In genomic region chr9:72925021-72925934, GRCm38 (mm10) we compare ENCODE assay signal across 8 mouse cellular contexts. TPM values are rescaled to one million over a fixed set of nuclear protein-coding genes. Genes with fewer than 3 reads are reported as not detected.
DNase-seq lines count a peak whose midpoint lies in the region; ATAC-seq lines count a peak whose summit lies in the region.

Gene Pygo1, plus strand, starts transcription at chr9:72925645.

- peak within 1 kb of the TSS; percentile 76 for H3K4me3 ChIP-seq in megakaryocyte, embryonic 14.5 days (replicated peaks)
- peak within 1 kb of the TSS; percentile 87 for H3K4me3 ChIP-seq in embryonic facial prominence, embryonic 10.5 days
- peak within 1 kb of the TSS; percentile 62 for H3K4me3 ChIP-seq in kidney, embryonic 15.5 days (replicated peaks)
- H3K4me3 ChIP-seq in liver, embryonic 12.5 days: peak within 1 kb of the TSS; percentile 58
- H3K4me3 ChIP-seq in neural tube, embryonic 13.5 days: peak within 1 kb of the TSS; percentile 79

- H3K9me3 ChIP-seq in megakaryocyte, embryonic 14.5 days: no peaks in the 10 kb centered on the region
- no peaks in the 10 kb centered on the region for H3K9me3 ChIP-seq in embryonic facial prominence, embryonic 10.5 days
- no peaks in the 10 kb centered on the region for H3K9me3 ChIP-seq in kidney, embryonic 15.5 days (replicated peaks)
- H3K9me3 ChIP-seq in liver, embryonic 12.5 days (replicated peaks): no peaks in the 10 kb centered on the region
- no peaks in the 10 kb centered on the region for H3K9me3 ChIP-seq in neural tube, embryonic 13.5 days

- peaks cover 11% of the 10 kb centered on the region for H3K4me1 ChIP-seq in megakaryocyte, embryonic 14.5 days
- peaks cover 30% of the 10 kb centered on the region for H3K4me1 ChIP-seq in embryonic facial prominence, embryonic 10.5 days
- H3K4me1 ChIP-seq in kidney, embryonic 15.5 days: peaks cover 19% of the 10 kb centered on the region
- peaks cover 6% of the 10 kb centered on the region; the same call in 1 of the 2 replicates for H3K4me1 ChIP-seq in liver, embryonic 12.5 days
- H3K4me1 ChIP-seq in neural tube, embryonic 13.5 days (replicated peaks): peaks cover 28% of the 10 kb centered on the region

- H3K36me3 ChIP-seq in megakaryocyte, embryonic 14.5 days (replicated peaks; ENCODE audit: low read length): no peaks in the 10 kb centered on the region
- peaks cover 14% of the 10 kb centered on the region for H3K36me3 ChIP-seq in embryonic facial prominence, embryonic 10.5 days (replicated peaks)
- no peaks in the 10 kb centered on the region for H3K36me3 ChIP-seq in kidney, embryonic 15.5 days
- no peaks in the 10 kb centered on the region for H3K36me3 ChIP-seq in liver, embryonic 12.5 days
- H3K36me3 ChIP-seq in neural tube, embryonic 13.5 days: 0 out of 2 replicates have a peak, but pooled peaks cover 2% of the 10 kb centered on the region

- peak; percentile 83 for DNase-seq in embryonic facial prominence, embryonic 10.5 days (ENCODE audit: low spot score)
- peak; percentile 43 to 65 for DNase-seq in heart, adult 18-20 months
- peak; percentile 7 to 9 for DNase-seq in urinary bladder, postnatal 36 days (ENCODE audit: low spot score in 2 of 2)

- no peak for ATAC-seq in megakaryocyte, adult 5-6 weeks (ENCODE audit: poor library complexity, severe bottlenecking)
- peak; percentile 87 for ATAC-seq in kidney, embryonic 15.5 days (replicated peaks; ENCODE audit: low FRiP score)
- ATAC-seq in liver, embryonic 12.5 days: peak; percentile 44
- peak; percentile 90 for ATAC-seq in neural tube, embryonic 13.5 days (ENCODE audit: low read depth)

- H3K9ac ChIP-seq in kidney, embryonic 15.5 days: peak within 1 kb of the TSS; percentile 85
- peak within 1 kb of the TSS; percentile 50 for H3K9ac ChIP-seq in liver, embryonic 12.5 days
- peak within 1 kb of the TSS; percentile 96 for H3K9ac ChIP-seq in neural tube, embryonic 13.5 days

- WGBS in embryonic facial prominence, embryonic 10.5 days: under 1% methylated on average over 108 of the region's 108 CpGs
- WGBS in kidney, embryonic 15.5 days: under 1% methylated on average over 87 of the region's 108 CpGs
- WGBS in liver, embryonic 12.5 days (ENCODE audit: insufficient replicate concordance): under 1% methylated on average over 87 of the region's 108 CpGs
- WGBS in neural tube, embryonic 13.5 days: under 1% methylated on average over 77 of the region's 108 CpGs

- H3K27ac ChIP-seq in embryonic facial prominence, embryonic 10.5 days (replicated peaks): peak within 1 kb of the TSS; percentile 95
- peak within 1 kb of the TSS; percentile 68 for H3K27ac ChIP-seq in kidney, embryonic 15.5 days
- no peak within 1 kb of the TSS for H3K27ac ChIP-seq in liver, embryonic 12.5 days
- H3K27ac ChIP-seq in neural tube, embryonic 13.5 days (replicated peaks): peak within 1 kb of the TSS; percentile 86

- H3K27me3 ChIP-seq in megakaryocyte, embryonic 14.5 days (replicated peaks): peaks cover 80% of the 10 kb centered on the region
- H3K27me3 ChIP-seq in embryonic facial prominence, embryonic 10.5 days (replicated peaks; ENCODE audit: low read depth, poor library complexity, severe bottlenecking): peaks cover 38% of the 10 kb centered on the region
- no peaks in the 10 kb centered on the region for H3K27me3 ChIP-seq in kidney, embryonic 15.5 days
- peaks cover 76% of the 10 kb centered on the region for H3K27me3 ChIP-seq in liver, embryonic 12.5 days (replicated peaks)
- H3K27me3 ChIP-seq in neural tube, embryonic 13.5 days: peaks cover 8% of the 10 kb centered on the region; the same call in 1 of the 2 replicates

- peak within 1 kb of the TSS; percentile 95 for H3K4me2 ChIP-seq in kidney, embryonic 15.5 days
- peak within 1 kb of the TSS; percentile 74 for H3K4me2 ChIP-seq in liver, embryonic 12.5 days
- H3K4me2 ChIP-seq in neural tube, embryonic 13.5 days: peak within 1 kb of the TSS; percentile 86

RNA-seq across cellular contexts. Expression of gene Pygo1, which starts in this region (rescaled TPM):
- polyA plus RNA-seq in megakaryocyte, embryonic 14.5 days (2012; ENCODE audit: insufficient read depth, low replicate concordance): not detected in 2 replicates
- total RNA-seq in megakaryocyte, adult 5-6 weeks (2015): not detected in 2 replicates
- total RNA-seq in megakaryocyte, adult 5-6 weeks (2017): not detected in 2 replicates
- 6.5 and 7.3 TPM in 2 replicates for polyA plus RNA-seq in embryonic facial prominence, embryonic 10.5 days (2016; fragmentation: Nextera tagmentation; extraction: Ambion mirVana)
- 10 to 100 TPM; 13.5 to 14.9 TPM for total RNA-seq in heart, adult 18-20 months (2021)
- 5.4 TPM in 2 replicates for polyA plus RNA-seq in kidney, embryonic 15.5 days (2015; fragmentation: Nextera tagmentation; extraction: Ambion mirVana)
- 0.35 and 0.48 TPM in 2 replicates for polyA plus RNA-seq in liver, embryonic 12.5 days (2016; fragmentation: Nextera tagmentation; extraction: Ambion mirVana)
- 12.4 and 13.5 TPM in 2 replicates for polyA plus RNA-seq in neural tube, embryonic 13.5 days (2015; fragmentation: Nextera tagmentation; extraction: Ambion mirVana)

Comparison
In these comparisons a context has a peak if more than half of its experiments do, and no peak if none do; other contexts are left out.
1. RNA of gene Pygo1 (total RNA-seq): 13.5 to 14.9 TPM in heart, adult 18-20 months; not detected in megakaryocyte, adult 5-6 weeks; every median in the first group is over 10 times any median in the second.
2. Peak in ATAC-seq, H3K4me3 ChIP-seq, H3K9ac ChIP-seq and H3K4me2 ChIP-seq in liver, embryonic 12.5 days; RNA of the gene not detected or under 1 TPM.
3. DNase-seq: peak in every context shown above with its lines; median percentile 83 in embryonic facial prominence, embryonic 10.5 days; 54 in heart, adult 18-20 months; 8 in urinary bladder, postnatal 36 days.
4. Peak in every context shown above with its lines, with median percentiles within 50 percentile points of each other: H3K4me3 ChIP-seq, H3K4me2 ChIP-seq and H3K9ac ChIP-seq.